Mouse (Mus musculus) intestine, embryonic 14.5 days (tissue): ENCODE results near the gene Prcd. TPM values are rescaled to one million over a fixed set of nuclear protein-coding genes. Genes with fewer than 3 reads are reported as not detected.

Source experiments
- ATAC-seq: fragments of 200-750 bp; cut with Nextera tagmentation; replicated peaks from 2 replicates; pipeline ENCODE4 v1.8.0; 2017; ENCODE audit warnings: low read depth, moderate number of reproducible peaks, moderate TSS enrichment, moderate library complexity; ENCODE audit not compliant: low FRiP score, low TSS enrichment
- DNase-seq: peaks from one replicate; pipeline ENCODE4 v3.0.0-alpha.2; 2018; ENCODE audit warnings: low spot score
- H3K27ac ChIP-seq: fragments of 300-500 bp; sonication (generic); 2 replicates; pipeline ENCODE4 v1.5.1; 2014; ENCODE audit warnings: low read depth, mild to moderate bottlenecking, control low read depth
- H3K27me3 ChIP-seq: fragments of 300-500 bp; sonication (generic); replicated peaks from 2 replicates; pipeline ENCODE4 v1.6.1; 2014; ENCODE audit warnings: low read length, control low read depth; ENCODE audit not compliant: control insufficient read depth, insufficient read depth
- H3K36me3 ChIP-seq: fragments of 300-500 bp; sonication (generic); 2 replicates; pipeline ENCODE4 v1.6.1; 2014; ENCODE audit warnings: low read length, control low read depth; ENCODE audit not compliant: control insufficient read depth, insufficient read depth
- H3K4me1 ChIP-seq: fragments of 300-500 bp; sonication (generic); replicated peaks from 2 replicates; pipeline ENCODE4 v1.6.1; 2014; ENCODE audit warnings: low read length, control low read depth, mixed read lengths; ENCODE audit not compliant: control insufficient read depth, insufficient read depth
- H3K4me2 ChIP-seq: fragments of 300-500 bp; sonication (generic); 2 replicates; pipeline ENCODE4 v1.6.1; 2014; ENCODE audit warnings: low read length
- H3K4me3 ChIP-seq: fragments of 300-500 bp; sonication (generic); 2 replicates; pipeline ENCODE4 v1.5.1; 2014; ENCODE audit warnings: low read depth, low read length, control low read depth, mixed read lengths
- H3K9ac ChIP-seq: fragments of 300-500 bp; sonication (generic); 2 replicates; pipeline ENCODE4 v1.6.1; 2014; ENCODE audit warnings: mild to moderate bottlenecking, low read length
- H3K9me3 ChIP-seq: fragments of 300-500 bp; sonication (generic); 2 replicates; pipeline ENCODE4 v1.6.1; 2016; ENCODE audit warnings: low read length, control low read depth; ENCODE audit not compliant: control insufficient read depth
- WGBS: fragments of 180-500 bp; shearing (Covaris S2); extraction: QIAGEN DNeasy Blood & Tissue Kit; methylation state at CpG from one replicate; pipeline ENCODE4 v1.1.7; 2014; 5-methylcytosine and 5-hydroxymethylcytosine counted together
- polyA plus RNA-seq: library from polyadenylated mRNA; unstranded; fragments of >200 nt; fragmentation: Nextera tagmentation; extraction: Ambion mirVana; gene quantifications from 2 replicates; pipeline ENCODE4 v1.2.1, GENCODE M21; 2014

Prcd gene
- polyA plus RNA-seq, 1 experiment from 2014 or later = 1.8 TPM

DNA sequence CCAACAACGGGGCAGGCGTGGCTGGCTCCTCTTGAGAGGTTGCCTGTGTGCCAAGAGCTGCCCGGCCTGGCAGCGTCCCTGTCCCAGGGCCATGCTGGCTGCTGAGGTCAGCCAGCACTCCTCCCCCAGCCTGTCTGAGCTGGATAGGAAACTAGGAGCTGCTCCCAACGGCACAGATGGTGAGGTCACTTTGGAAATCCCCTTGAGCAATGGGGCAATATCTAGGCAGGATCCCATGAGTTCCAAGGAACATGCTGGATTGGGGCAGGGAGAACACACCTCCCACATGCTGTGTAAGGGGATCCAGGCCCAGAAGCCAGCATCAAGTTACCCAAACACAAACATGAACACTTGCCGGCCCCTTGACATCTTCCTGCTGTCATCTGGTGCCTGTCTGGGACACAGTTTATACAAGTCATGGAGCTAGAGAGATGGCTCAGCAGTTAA lies 32.1 kb upstream of the Prcd start:
- WGBS = 29% methylated on average over 6 of the region's 6 CpGs
- Histone ChIP-seq H3K27ac (peak overlapping the region; percentile 65), H3K4me2 (no peak overlapping the region), H3K9ac (no peak overlapping the region), H3K4me3 (no peak overlapping the region), H3K4me1 (peaks cover 41% of the 10 kb centered on the region), H3K36me3 (no peaks in the 10 kb centered on the region), H3K9me3 (no peaks in the 10 kb centered on the region), H3K27me3 (no peaks in the 10 kb centered on the region)
- DNase-seq (peak; percentile 68), ATAC-seq (no peak)

DNA sequence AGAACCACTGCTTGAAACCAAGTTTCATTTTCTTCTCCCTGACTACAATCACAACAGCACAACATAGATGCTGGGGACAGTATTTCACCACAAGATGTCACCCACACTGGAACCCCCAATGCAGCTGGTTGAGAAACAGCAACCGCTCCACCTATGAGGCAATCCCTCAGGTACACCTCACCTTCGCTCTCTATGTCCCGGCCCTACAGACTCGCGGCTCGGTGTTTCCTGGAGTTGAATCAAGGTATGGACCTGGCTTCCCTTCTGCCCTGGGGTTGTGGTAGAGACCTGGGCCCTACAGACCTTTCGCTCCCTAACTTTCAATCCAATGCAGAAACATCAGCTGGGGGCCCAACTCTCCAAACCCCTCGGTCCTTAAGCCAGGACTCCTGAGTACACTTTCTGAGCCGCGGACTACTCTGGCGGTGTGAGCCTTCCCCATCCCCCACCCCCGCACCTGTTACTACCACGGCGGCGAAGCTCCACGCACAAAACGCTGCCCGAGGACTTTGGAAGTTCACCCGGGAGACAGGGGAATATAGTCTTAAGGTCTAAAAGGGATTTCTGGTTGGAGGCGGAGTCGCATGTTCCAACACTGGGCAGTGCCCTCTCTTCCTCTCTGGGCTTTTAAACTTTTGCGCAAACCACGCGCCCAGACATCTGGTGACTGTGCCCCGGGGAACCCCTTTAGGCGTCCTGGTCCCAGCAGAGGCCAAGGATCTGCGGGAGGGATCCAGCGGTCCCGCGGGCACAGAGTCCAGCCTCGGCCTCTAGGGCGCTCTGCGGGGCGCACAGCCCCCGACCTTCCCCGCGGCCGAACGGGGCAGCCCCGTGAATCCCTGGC lies 29.8 kb upstream of the Prcd start:
- peak; percentile 45 for ATAC-seq

DNA sequence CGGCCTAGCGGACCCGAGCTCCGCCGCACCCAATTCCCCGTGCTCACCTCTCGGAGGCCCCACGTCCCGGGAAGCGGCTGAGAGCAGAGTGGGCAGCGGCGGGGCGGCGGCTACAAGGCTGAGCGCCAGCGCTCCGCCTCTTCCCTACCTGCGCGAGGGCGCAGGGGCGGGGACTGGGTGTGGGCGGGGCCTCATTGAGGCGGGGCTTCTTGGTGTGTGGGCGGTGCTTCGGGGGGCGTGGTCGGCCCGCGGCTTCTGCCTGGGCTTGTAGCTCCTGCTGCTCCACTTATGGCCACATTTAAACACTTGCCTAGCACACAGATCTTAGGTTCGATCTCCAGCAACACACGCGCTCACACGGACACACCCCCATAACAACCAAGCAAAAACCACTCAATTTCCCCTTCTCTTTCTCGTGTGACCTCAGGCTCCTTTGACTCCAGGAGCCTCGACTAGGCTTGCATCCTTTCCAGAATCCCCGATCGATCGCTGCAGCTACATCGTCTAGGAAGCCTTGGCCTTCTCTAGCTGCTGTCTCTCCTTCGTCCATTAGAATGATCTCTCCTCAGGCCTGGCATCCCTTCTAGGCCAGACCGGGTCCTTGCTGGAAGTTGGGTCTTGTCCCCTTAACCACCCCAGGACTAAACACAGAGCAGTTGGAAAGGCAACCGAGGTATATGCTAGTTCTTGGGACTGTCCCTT lies 29.1 kb upstream of the Prcd start:
- DNase-seq = peak; percentile 96
- H3K9me3 ChIP-seq = no peaks in the 10 kb centered on the region
- H3K4me2 ChIP-seq = peak overlapping the region; percentile 83
- H3K27me3 ChIP-seq = no peaks in the 10 kb centered on the region
- no peaks in the 10 kb centered on the region for H3K36me3 ChIP-seq
- peak overlapping the region; percentile 51 for H3K9ac ChIP-seq
- peaks cover 38% of the 10 kb centered on the region for H3K4me1 ChIP-seq
- peak overlapping the region; percentile 60 for H3K4me3 ChIP-seq
- peak; percentile 71 for ATAC-seq
- WGBS = 14% methylated on average over 41 of the region's 42 CpGs
- H3K27ac ChIP-seq = no peak overlapping the region

More for the DNA sequence above, 29.8 kb upstream of the Prcd start:
- WGBS = 7% methylated on average over 40 of the region's 40 CpGs
- Histone ChIP-seq H3K4me3 (peak overlapping the region; percentile 60), H3K9ac (peak overlapping the region; percentile 51), H3K9me3 (no peaks in the 10 kb centered on the region), H3K27ac (no peak overlapping the region), H3K4me1 (peaks cover 40% of the 10 kb centered on the region), H3K4me2 (peak overlapping the region; percentile 83), H3K36me3 (no peaks in the 10 kb centered on the region), H3K27me3 (no peaks in the 10 kb centered on the region)
- no peak for DNase-seq

DNA sequence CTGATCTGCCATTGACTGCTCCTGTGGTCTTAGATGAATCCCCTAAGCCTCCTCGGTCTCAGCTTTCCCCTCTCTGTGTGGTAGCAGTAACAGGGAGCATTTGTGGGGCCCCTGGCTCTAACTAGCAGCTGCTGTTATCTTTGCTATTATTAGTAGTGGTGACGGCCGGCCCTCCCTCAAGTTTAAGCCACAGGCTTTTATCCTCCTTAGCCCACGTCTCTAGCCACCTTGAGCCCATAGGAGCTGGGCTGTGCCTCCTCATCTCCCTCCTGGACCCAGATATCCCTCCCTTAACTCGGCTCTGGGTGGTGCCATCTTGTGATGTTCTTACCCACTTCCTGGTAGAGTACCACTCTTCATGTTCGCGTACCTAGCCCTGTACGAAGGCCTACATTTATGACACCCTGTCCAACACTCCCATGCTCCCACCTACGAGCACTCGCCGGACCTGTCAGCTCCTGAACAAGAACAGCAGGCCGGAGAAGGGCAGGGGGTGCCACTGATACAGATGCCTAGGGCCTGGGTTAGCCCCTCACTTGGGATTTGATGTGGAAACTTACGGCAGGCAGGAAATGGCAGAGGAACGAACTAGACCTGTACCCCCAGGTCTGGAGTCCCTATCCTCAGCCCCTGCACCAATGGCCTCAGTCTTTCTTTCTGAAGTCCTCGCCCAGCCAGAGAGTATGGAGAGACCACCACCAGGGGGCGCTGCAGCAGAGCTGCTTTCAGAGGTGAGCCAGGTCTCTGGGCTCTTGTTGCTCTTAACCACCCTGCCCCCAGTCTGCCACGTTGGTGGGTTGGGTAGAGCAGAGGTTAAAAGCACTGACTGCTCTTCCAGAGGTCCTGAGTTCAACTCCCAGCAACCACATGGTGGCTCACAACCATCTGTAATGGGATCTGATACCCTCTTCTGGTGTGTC lies 28.0 kb upstream of the Prcd start:
- Histone ChIP-seq H3K27me3 (no peaks in the 10 kb centered on the region), H3K27ac (no peak overlapping the region), H3K36me3 (no peaks in the 10 kb centered on the region), H3K4me1 (peaks cover 28% of the 10 kb centered on the region), H3K9ac (no peak overlapping the region), H3K4me2 (no peak overlapping the region), H3K4me3 (no peak overlapping the region), H3K9me3 (no peaks in the 10 kb centered on the region)
- ATAC-seq (no peak), DNase-seq (peak; percentile 74)
- 79% methylated on average over 17 of the region's 17 CpGs for WGBS

DNA sequence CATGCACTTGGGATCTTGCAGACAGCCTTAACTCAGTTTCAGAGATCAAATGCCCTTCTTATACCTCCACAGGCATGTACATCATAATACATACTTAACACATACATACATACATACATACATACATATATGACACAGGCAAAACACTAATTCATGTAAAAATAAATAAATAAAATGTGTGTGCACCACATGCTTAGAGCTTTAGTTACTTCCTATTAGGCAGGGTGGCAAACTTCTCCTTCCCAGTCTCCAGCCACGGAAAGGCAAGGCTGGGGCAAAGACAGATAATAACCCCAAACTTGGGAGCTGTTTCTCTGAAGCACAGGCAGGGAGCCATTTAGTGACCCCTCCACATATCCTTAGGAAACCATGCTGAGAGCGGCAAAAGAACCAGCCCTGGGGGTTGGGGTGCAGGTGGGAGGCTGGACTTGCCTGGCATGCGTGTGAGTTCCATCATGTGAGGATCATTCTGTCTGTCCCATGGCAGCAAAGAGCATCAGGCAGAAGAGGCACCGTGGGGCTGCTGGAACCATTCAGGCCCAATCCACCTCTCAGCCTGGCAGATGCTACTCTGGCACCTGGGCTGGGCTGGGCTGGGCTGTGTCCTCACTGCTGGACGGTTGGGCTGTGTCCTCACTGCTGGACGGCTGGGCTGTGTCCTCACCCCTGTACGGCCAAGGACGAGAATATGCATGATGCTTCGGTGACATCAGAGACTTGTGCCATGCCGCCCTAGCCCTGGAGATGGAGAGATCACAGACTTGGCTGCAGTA lies 26.8 kb upstream of the Prcd start, which contains the start of gene Rhbdf2:
Rhbdf2 (minus strand) TSS at position 721 of the 773 bp plus-strand sequence.
- WGBS = 72% methylated on average over 10 of the region's 10 CpGs
- no peaks in the 10 kb centered on the region for H3K27me3 ChIP-seq
- no peaks in the 10 kb centered on the region for H3K9me3 ChIP-seq
- ATAC-seq (no peak), DNase-seq (no peak)
- no peak within 1 kb of the TSS for H3K4me2 ChIP-seq
- H3K9ac ChIP-seq = no peak within 1 kb of the TSS
- peaks cover 16% of the 10 kb centered on the region for H3K4me1 ChIP-seq
- H3K27ac ChIP-seq = no peak within 1 kb of the TSS
- H3K4me3 ChIP-seq = no peak within 1 kb of the TSS
- H3K36me3 ChIP-seq = no peaks in the 10 kb centered on the region

DNA sequence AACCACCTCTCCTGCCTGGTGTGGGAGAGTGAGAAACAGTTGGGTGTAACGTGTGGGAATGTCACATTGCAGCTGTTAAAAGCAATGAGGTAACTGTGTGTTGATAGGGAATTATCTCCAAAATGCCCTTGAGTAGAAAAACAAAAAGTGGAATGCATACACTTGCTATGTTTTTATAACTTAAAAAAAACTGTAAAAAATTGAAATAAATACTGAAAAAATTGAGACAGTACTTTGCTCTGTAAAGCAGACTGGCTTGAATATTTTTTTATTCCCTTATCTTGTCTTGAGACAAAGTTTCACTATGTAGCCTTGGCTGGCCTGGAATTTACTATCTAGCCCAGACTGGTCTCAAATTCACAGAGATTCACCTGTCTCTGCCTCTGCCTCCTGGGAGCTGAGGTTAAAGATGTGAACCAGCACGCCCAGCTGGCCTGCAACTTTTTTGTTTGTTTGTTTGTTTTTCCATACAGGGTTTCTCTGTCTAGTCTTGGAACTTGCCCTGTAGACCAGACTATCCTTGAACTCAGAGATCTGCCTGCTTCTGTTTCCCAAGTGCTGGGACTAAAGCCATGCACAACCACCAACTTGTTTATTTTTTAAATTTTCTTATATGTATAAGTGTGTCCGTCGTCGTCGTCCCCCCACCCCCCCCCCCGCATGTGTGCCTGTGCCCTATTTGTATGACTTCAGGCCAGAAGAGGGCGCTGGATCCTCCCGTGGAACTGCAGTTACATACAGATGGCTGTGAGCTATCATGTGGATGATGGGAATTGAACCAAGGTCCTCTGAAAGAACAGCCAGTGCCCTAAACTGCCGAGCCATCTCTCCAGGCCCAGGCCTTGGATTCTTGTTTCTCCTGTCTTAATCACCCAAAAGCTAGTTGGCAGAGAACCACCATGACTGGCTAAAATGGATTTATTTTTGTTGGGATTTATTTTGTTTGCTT lies 26.0 kb upstream of the Prcd start:
- Histone ChIP-seq H3K36me3 (no peaks in the 10 kb centered on the region), H3K4me3 (no peak overlapping the region), H3K27me3 (no peaks in the 10 kb centered on the region), H3K4me2 (no peak overlapping the region), H3K9ac (no peak overlapping the region), H3K27ac (no peak overlapping the region), H3K9me3 (no peaks in the 10 kb centered on the region), H3K4me1 (peaks cover 7% of the 10 kb centered on the region; the same call in 1 of the 2 replicates)
- ATAC-seq = no peak
- DNase-seq = no peak
- 44% methylated on average over 10 of the region's 10 CpGs for WGBS

DNA sequence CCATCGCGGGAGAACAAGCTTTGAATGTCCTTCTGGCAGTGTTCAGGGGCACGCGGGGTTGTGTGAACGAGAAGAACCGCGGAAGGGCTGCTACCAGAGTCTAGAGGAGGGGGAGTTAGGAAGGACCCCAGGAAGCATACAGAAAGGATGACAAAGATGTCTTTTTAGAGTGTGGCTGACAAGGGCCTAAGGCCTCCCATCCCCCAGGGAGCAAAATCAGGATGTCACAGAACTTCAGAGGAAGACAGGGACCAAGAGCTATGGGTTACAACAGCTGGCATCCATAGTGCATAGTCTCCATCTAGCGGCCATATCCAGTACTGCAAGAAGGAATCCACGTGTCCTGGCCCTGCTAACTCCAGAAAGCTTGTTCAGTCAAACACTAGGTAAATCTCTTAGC lies 24.6 kb upstream of the Prcd start:
- no peak overlapping the region for H3K4me3 ChIP-seq
- ATAC-seq (peak; percentile 63), DNase-seq (peak; percentile 96)
- H3K9me3 ChIP-seq = no peaks in the 10 kb centered on the region
- no peaks in the 10 kb centered on the region for H3K36me3 ChIP-seq
- H3K9ac ChIP-seq = no peak overlapping the region
- H3K27me3 ChIP-seq = no peaks in the 10 kb centered on the region
- 58% methylated on average over 9 of the region's 9 CpGs for WGBS
- H3K4me2 ChIP-seq = no peak overlapping the region
- no peak overlapping the region for H3K27ac ChIP-seq
- no peaks in the 10 kb centered on the region for H3K4me1 ChIP-seq
